Mouse (Mus musculus): Measurements from ENCODE around the gene Kcnj6. TPM values are rescaled to one million over a fixed set of nuclear protein-coding genes. Genes with fewer than 3 reads are reported as not detected.

The Kcnj6 gene
- polyA plus RNA-seq, 1 experiment: not detected

DNA sequence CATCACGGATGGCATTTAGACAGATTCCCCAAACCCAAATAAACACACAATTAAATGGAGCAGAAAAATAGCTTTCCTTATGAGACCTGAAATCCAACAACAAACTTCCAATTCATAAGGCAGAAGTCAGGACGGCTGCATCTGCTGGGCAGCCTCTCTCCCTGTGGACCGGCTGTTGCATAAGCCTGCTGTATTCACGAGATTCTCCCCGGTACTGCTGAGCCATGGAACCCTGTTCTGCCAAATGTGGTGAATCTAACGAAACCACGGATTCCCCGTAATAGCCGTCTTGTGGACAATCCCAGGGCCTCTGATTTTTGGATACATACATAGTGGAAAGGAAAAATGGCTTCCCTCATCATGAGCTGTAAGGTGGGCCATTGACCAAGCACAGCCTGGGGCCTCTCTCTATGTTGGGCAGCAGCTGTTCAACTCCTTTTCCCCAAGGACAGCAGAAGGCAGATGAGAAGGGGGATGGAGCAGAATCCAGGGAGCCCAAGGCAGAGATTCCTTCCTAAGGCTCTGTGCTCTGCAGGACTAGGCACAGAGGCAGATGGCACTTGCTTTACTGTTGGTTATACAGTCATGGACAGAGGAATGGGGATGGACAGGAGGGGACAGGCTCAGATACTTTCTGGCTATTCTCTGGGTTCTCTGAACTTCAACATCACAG is 40.2 kb downstream of the Kcnj6 start:
- no peak for TF ChIP-seq GATA1 (IDR thresholded peaks at IDR 0.05; ENCODE audit: low read length)

- no peak for TF ChIP-seq GATA1 (IDR thresholded peaks at IDR 0.05; ENCODE audit: low read length)
Observed at GRCm38 (mm10) chr16:94956410-94956809, 41.1 kb downstream of the Kcnj6 start.

GRCm38 (mm10) chr16:94953294-94953693 is 44.2 kb downstream of the Kcnj6 start:
- no peak for TF ChIP-seq GATA1 (IDR thresholded peaks at IDR 0.05; ENCODE audit: low read length)

DNA sequence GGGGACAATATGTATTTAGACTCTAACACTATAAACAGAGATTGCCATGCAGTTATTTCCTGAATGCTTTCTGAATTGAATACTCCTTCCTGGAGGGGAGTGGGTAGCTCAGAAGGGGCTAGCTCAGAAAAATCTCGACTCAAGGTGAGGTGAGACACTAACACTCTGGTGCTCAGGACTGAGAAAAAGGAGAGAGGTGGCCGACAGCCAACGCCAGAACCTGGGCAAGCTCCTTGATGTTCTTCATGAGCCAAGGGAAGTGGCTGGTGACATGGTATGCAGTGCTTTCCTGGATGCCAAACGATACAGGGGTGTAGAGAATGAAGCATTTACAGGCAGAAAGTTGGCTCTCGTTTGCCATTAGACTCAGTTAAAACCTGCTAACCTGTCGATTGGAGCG is 48.3 kb downstream of the Kcnj6 start:
- TF ChIP-seq GATA1 (IDR thresholded peaks at IDR 0.05; ENCODE audit: low read length): no peak

DNA sequence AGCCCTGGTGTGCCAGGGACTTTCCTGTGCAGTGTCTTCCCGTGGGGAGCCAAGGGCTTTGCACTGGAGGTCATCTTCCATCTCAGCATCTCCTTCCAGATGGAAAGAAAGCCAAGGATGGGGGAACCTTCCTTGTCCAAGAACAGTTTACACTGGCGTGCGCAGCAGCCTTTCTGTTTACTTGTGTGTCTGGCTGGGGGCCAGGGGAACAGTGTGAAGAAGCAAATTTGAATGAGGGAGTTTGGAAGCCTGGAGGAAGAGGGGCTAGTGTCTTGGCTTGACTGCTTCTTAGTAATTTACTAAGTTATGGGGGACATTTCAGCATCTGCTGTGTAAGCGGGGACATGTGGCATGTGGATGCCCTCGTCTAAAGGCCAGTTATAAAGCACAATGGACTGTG is 50.7 kb downstream of the Kcnj6 start:
- TF ChIP-seq GATA1 (IDR thresholded peaks at IDR 0.05; ENCODE audit: low read length): no peak

DNA sequence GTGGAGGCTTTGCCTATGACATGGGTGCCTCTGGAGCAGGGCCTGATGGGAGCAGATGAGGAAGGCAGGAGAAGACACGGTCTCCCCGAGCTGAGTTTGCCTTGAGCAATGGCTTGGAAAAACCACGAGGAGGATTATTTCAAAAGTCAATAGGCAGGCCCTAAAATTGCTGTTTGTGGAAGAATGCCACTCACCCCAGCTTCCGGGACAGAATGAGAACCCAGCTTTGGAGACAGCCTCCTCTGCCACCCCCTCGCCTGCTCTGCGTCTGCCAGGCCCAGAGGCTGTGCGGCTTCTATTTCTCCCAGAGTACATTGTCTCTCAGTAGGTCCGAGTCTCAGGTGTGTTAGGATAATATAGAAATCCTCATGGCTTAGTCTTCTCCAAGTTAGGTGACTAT is 64.8 kb downstream of the Kcnj6 start:
- TF ChIP-seq GATA1 (IDR thresholded peaks at IDR 0.05; ENCODE audit: low read length): no peak

- TF ChIP-seq GATA1 (IDR thresholded peaks at IDR 0.05; ENCODE audit: low read length): no peak
Observed at GRCm38 (mm10) chr16:94931343-94932301, 65.9 kb downstream of the Kcnj6 start.

DNA sequence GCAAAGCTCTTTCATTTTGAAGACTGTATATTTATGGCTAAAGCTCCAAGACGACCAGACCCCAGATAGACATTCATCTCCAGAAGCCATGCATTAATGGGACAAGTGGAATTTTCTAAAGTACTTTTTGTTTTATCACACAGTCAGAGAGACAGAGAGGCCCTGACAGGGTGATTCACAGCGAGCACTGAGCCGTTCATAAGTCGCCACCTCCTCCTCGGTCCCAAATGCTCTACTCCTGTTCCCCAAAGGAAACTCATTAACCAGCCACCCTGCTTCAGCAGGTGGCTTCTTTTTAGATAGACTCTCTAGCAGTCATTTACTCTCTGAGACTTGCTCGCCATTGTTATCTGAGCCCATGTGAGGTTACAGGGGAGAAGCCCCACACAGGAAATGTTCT is 72.1 kb downstream of the Kcnj6 start:
- TF ChIP-seq GATA1 (IDR thresholded peaks at IDR 0.05; ENCODE audit: low read length): no peak

- TF ChIP-seq GATA1 (IDR thresholded peaks at IDR 0.05; ENCODE audit: low read length): no peak
Observed at GRCm38 (mm10) chr16:94919177-94919576, 78.3 kb downstream of the Kcnj6 start.

- no peak for TF ChIP-seq GATA1 (IDR thresholded peaks at IDR 0.05; ENCODE audit: low read length)
Observed at GRCm38 (mm10) chr16:94906026-94906425, 91.5 kb downstream of the Kcnj6 start.

DNA sequence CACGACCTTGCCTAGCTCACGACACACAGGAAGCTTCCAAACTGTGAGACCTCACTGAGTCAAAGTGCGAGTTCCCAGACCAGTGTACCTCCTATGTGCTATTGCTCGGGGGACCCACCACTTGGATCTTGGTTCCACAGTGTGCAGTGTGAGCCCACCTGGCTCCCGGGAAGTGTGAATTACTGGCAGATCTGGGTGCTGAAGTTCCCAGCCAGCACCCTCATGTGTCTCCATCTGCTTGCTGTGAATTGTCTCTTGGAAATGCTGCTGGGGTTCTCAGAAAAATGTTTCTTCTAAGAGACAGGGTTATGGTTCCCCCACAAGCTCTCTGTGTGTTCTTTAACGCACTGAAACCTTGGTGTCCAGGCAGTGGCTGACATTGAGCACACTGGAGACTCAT is 98.7 kb downstream of the Kcnj6 start:
- no peak for TF ChIP-seq GATA1 (IDR thresholded peaks at IDR 0.05; ENCODE audit: low read length)

GRCm38 (mm10) chr16:94892162-94892650 is 105.3 kb downstream of the Kcnj6 start:
- TF ChIP-seq GATA1 (IDR thresholded peaks at IDR 0.05; ENCODE audit: low read length): no peak

GRCm38 (mm10) chr16:94890581-94890980 is 106.9 kb downstream of the Kcnj6 start:
- no peak for TF ChIP-seq GATA1 (IDR thresholded peaks at IDR 0.05; ENCODE audit: low read length)

DNA sequence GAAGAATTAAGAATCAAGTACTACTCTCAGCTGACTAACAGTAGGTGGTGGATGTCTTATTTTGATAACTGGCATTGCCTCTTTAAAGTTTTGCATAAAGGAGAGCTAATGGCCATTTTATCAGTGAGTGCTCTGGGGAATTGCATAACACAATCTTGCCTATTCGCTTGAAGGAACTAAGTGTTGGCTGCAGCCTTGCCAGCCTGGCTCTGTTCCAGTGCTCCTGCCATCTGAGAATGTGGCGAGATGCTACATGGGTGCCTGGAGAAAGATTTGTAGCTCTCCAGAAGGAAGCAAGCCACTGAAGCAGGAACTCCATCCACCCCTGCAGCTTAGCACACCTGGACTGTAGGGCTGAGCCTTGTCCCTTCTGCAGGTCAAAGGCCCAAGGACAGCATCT is 107.4 kb downstream of the Kcnj6 start:
- TF ChIP-seq GATA1 (IDR thresholded peaks at IDR 0.05; ENCODE audit: low read length): no peak

- no peak for TF ChIP-seq GATA1 (IDR thresholded peaks at IDR 0.05; ENCODE audit: low read length)
Observed at GRCm38 (mm10) chr16:94888554-94888953, 108.9 kb downstream of the Kcnj6 start.

- no peak for TF ChIP-seq GATA1 (IDR thresholded peaks at IDR 0.05; ENCODE audit: low read length)
Observed at GRCm38 (mm10) chr16:94886398-94886797, 111.1 kb downstream of the Kcnj6 start.

Measured in G1E-ER4 (cell line).